Mouse (Mus musculus) right cerebral cortex, adult 2 months (tissue): Measurements from ENCODE around the gene Cd22.
"Not testable (repeated sequence)": the region's sequence is repeated elsewhere in the genome, so short reads cannot be mapped to it uniquely, and the experiment has no call there.

Experiments
- DNase-seq, 2 experiments: peaks; one replicate each; pipeline ENCODE4 v3.0.0; 2021 to 2022; ENCODE audit warnings: low spot score in 2 of 2

Gene Cd22

DNA sequence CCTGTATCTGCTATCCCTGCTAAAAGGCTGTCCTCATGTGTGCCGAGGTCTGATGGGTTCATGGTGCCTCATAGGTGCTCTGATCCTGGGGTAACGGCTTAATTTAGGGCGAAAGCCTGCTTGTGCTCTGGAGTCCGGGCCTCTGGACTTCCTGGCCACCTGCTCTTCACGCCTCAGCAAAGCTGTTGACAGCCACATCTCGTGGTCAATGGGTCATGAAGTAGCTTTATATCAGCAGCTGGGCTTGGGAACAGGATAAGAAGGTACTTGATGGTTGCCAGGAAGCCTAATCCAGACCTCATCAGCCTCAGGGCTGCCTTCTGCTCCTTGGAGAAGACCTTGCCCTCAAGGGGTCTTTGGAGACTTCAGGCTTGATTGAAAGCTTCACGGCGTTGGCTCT, 16.8 kb downstream of the Cd22 start:
- no peak for DNase-seq

DNA sequence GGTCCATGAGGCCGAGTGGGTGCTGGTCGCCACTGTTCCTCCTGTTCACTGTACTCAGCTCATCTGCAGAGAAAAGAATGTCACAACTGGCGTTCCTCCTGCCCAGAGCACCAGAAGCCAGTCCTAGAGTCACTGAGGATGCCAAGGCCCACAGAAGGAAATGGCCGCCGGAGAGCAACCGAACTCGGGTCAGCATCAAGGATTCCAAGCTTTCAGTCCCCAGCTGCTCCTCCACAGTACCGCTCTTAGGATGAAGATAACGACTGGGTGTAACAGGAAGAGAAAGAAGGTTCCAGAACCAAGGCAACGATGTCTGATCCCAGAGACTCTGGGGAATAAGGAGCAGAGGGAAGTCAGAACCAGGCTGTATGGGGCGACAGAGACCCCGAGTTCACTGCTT, 18.7 kb downstream of the Cd22 start, which contains the start of gene Ffar1:
Gene Ffar1, minus strand, starts transcription at position 101 of the 400 bp plus-strand sequence.
- no peak for DNase-seq

DNA sequence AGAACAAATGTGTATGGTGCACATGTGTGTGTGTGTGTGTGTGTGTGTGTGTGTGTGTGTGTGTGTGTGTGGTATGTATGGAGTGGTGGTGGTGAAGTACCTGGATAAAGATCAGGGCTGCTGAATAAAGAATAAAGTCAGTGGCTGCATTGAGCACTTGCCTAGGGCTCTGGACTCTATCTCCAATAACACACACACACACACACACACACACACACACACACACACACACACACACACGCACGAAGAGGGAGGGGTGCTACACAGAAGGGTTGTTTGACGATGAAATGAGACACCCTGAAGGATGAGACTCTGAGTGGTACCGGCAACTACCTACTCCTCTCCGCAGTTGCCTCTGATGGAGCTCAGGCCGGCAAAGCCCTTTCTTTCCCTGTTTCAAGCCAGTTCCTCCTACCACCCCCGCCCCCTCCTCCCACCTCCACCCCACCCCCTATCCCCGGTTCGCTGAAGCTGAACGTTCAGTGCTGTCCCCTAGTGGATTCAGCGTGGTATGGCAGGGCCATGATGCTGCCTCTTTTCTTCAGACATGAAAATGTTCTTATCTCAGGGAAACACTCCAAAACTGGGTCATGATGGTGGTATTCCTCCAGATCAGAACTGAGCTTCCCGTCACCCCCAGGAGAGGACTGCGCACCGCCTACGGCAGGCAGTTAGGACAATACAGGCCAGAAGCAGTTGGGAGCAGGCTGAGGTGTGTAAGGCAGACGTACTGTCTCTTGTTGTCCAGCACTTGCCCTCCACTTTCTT, 20.3 kb downstream of the Cd22 start:
- DNase-seq: peak; percentile 58 to 65

DNA sequence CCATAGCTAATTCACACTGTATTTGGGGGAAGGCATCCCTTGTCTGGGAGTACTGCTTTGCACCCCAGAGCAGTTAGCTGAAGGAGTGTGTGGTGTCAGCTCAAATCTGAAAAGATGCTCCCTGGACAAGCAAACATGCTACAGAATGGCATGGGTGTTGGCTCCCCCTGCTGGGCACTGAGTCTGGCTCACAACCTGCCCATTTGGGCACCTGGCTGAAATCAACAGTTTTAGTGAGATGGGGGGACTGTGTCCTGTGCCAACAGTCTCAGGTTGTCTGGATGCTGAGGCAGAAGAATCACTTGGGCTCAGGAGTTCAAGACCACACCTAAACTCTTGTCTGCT, 20.9 kb downstream of the Cd22 start:
- peak; percentile 83 to 84 for DNase-seq

DNA sequence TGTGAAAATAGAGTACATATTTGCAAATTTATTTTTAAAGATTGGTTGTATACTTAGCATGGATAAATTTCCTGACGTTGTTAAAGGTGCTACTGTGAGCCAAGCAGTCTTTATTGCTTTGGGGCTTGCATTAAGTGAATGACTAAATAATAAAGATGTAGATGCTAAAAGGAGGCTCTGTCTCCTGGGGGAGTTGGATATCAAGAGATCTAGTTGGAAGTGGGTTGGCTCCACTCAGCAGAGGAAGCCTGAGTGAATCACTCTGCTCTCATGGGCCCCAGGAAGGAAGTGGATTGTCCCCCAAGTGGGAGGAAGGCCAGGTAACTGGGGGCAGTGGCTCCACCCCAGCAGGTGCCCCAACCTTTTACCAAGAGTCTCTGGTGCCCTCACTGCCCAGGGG, 22.4 kb downstream of the Cd22 start:
- DNase-seq: no peak

DNA sequence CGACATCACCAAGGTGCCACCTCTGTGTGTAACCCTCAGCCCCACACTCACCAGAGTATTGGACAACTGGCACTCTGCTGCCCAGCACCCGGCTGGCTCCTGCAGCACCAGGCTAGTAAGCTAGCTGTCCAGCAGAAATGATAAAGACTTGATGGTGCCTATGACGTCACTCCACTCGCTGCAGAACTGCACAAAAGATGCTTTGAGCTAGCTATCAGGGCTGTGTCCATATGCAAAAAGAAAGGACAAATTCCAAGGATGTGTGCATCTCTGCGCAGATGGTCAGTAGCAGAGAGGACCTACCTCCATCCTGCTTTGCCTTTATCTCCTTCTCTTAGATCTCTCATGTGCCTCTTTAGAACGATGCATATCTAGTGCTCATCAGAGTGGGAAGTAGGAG, 24.1 kb downstream of the Cd22 start, which contains the start of gene Ffar3:
Gene Ffar3, minus strand, starts transcription at position 101 of the 400 bp plus-strand sequence.
- DNase-seq: no peak

DNA sequence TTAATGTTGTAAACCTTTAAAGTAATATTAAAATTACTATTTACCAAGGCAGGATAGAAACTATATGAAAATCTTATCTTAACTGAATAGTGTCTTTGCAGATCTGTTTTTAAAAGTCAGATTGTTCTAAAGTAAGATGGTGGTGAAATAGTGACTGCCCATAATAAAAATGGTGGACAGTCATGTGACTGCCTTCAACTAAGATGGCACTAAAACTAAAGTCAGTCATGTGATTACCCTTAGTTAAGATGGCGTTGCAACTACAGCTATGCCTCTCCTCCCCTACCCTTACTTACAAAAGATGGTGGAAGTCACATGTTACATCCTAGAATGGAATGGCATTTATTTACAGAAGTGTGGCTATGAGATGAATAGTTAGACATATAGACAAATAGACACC, 28.7 kb downstream of the Cd22 start:
- no peak for DNase-seq

DNA sequence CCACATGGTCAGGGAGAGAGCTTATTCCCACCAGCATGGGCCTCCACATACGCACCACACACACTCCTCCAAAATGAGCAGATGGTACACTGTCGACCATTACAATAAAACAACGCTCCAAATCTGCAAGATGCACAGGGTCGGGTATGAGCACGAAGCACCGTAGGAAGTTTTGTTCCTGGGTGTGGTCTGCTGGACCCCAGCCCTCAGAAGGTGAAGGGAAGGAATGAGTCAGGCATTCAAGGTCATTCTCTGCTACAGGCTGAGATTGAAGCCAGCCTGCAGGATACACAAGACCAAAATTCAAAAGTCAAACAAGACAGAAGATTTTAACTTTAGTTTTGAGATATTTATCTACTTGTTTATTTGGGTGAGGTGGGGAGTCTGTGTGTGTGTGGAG, 32.2 kb downstream of the Cd22 start:
- no peak for DNase-seq

DNA sequence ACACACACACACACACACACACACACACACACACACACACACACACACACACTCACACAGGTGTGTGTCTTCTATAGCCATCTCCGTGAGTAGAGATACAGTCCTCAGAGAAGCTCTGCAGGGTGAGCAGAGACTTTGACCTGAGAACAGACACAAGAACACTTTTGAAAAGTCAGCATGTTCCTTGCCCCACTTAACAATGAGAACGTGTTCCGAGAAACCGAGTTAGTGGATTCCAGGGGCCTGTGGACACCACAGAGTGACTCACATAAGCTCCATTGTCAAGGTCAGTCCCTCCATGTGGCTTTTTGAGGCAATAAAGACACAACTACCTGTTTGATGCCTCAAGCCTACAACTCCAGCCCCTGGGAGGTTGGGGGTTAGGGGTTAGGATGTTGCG, 32.8 kb downstream of the Cd22 start:
- DNase-seq: no peak

DNA sequence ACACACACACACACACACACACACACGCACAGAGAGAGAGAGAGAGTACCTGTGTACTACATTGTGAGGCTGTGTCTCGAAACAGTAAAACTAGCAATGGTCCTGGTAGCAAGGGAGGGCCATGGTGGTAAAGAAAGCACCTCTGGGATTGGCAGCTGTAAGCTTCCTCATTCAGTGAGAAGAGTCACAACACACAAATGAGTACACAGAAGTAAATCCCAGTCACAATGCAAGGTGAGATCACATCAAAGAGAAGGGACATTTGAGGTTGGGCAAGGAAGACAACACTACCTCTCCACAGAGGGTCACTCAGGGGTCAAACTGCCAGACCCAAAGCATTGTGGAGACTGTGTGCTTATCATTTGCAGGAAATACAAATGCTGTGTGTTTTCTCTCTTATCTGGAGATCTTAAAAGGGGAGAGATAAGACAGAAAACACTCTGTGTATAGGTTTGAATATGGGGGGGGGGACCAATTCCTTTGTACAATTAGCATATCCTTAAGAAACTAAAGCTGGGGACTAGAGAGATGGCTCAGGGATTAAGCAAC, 33.6 kb downstream of the Cd22 start:
- no peak for DNase-seq

DNA sequence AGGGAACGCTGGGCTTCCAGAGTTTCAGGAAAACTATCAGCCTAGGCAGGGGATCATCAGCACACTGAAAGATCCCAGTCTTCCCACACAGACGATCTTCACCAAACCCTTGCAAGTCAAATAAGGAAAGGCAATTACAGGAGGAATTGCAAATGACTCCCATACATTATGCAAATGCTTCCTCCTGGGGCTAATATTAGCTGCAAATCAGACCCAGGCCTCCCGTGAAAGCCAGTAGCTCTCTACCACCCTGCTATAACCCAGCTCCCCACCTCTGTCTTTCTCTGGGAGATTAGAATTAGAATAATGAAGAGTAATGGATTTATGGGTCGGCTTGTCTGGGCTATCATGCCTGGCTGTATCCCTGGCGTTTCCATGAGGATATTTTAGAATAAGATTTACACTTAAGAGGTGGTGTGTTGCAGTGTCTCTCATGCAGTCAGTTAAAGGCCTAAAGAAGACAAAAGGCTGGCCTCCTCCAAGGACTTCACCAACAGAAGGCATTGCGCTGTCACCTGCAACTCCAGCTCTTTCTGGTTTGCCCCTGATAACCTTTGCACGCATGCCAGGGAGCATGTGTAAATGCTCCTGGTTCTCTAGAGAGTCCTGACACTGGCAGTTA, 35.4 kb downstream of the Cd22 start:
- no peak for DNase-seq

DNA sequence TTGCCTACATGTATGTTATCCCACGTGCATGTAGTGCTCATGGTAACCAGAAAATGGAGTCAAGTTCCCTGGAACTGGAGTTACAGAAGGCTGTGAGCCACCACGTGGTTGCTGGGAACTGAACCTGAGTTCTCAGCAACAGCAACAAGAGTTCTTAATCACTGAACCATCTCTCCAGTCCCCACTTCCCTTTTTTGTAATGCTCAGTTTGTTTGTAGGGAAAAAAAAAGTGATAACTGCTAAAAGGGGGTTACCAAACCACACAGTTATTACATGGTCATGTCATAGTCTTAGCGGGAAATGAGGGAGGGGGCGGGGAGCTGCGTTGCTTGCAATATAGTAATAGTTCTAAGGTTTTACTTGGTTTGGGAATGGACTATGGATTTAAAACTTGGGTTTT, 38.0 kb downstream of the Cd22 start:
- no peak for DNase-seq

DNA sequence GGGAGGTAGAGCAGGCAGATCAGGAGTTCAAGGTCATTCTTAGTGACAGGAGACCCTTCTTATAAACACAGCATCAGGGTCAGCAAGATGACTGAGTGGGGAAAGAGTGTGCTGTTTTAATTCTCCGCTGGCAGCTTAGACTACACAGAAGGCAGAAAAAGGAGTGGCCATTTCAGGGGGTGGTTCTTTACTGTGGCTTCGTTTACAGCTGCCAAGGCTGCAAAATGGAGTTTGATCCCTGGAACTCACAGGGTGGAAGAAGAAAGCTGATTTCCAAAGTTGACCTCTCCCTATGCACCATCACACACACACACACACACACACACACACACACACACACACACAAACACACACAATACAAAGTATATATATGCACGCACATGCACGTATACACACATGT, 38.8 kb downstream of the Cd22 start:
- no peak for DNase-seq

DNA sequence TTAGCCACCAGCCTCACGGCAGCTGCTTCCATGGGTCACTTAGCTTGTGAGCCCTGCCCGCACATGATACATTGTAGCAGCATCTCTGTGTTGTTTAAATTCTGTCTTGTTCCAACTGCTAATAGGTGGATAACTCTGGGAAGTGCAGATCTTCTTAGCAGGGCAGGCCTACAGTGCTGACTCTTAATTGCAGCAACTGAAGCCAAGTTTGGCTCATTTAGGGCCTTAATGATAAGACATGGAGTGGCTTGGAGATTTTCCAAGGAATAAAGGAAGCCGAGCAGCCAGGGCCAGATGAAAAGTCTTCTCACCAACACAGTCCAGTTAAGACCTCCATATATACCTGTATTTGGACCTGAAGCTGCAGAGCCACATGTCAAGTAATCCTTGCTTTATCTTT, 39.8 kb downstream of the Cd22 start:
- DNase-seq: no peak

DNA sequence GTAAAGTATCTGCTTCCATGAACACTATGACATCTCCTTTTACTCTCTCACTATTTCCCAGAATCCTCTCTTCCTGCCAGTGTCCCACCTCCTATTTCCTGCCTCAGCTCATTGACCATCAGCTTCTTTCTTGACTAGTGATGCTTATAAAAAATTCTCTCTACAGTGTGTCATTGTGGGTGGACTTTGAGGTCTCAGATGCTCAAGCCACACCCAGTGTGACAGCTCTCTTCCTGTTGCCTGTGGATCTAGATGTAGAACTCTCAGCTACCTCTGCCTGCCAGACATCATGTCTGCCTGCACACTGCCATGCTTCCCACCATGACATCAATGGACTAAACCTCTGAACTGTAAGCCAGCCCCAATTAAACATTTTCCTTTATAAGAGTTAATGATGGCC, 42.9 kb downstream of the Cd22 start:
- DNase-seq: no peak

DNA sequence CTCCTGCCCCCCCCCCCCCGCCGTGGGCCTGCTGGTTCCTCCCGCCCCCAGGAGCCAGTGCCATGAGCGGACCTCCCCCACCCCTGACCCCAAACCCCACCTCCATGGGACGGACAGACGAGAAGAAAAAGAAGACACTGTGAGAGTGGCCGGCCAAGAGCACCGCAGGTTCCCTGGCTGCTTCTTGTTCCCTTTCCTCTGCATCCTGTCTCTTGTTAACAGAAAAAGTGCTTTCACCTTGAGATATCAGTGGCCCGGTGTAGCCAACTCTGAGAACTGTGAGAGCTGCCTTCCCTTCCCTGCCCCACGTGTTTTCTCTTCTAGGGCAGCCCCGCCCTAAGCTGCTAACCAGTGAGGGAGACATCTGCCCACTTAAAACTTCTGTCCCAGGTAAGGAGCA, 47.5 kb downstream of the Cd22 start:
- DNase-seq: not testable (repeated sequence)

DNA sequence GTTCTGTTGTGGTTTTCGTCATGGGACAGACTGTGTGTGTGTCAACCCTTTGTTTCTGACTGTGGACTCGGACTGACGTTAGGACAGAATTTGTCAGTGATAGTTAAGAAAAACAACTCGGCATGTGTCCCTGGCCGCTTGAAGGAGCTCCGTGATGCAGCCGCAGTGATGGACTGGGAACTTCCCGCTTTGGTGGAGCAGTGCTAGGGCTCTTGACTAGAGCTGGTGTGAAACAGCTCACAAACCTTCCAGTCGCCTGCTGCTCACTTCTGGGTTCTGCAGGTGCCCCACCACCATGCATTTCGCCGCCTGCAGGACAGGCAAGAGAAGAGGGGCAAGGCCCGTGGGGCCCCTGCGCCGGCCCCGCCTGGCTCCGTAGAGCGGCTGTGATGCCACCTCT, 47.9 kb downstream of the Cd22 start:
- DNase-seq: no peak

DNA sequence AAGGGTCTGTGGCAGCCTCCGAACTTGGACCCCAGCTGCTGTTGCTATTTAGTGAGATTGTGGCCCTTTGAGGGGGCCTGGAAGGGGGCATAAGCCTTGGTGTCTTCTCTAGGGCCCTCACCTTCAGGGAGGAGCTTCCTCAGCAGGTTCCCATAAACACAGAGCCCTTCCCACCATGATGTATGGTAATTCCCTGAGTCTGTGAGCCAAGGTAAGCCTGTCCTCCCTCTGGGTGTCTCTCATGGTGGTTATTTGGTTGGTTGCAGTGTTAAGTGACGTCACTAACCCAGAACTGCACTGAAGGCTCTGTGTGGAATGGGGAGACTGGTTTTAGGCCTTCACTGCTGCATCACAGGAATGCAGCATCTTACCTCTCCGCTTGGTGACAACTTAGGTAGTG, 50.7 kb downstream of the Cd22 start:
- no peak for DNase-seq

DNA sequence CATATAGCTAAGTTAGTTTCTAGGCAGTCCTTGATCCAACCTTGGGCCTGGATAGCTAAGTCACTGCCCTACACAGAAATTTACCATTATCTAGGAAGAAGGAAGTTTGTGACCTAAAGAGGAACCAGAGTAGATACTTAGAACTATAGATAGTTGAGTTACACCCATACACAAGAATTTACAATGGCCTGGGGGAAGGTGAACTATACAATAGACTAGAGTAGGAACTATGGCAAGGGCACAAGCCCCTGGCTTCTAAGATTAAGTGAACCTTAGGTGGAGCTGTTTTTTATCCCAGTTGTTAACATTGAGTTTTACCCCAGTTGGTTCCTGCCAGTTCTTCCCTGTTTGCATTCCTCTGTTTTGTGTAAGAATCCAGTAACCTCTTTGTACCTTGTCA, 51.3 kb downstream of the Cd22 start:
- DNase-seq: not testable (repeated sequence)

DNA sequence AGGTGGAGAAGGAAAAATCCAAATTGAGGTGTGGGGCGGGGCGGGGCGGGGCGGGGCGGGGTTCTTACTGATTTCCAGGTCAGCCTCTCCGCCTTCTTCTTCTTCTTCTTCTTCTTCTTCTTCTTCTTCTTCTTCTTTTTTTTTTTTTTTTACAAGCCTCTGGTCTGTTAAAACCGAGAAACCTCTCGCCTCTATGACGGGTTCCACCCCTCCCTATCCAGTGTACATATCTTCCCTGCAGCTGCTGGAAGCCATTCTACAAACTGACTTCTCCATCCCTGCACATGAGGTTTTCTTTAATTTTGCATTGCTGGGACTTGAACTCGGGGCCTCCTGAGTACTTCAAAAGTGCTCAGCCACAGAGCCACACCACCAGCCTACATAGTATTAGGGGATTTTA, 53.5 kb downstream of the Cd22 start:
- DNase-seq: no peak

DNA sequence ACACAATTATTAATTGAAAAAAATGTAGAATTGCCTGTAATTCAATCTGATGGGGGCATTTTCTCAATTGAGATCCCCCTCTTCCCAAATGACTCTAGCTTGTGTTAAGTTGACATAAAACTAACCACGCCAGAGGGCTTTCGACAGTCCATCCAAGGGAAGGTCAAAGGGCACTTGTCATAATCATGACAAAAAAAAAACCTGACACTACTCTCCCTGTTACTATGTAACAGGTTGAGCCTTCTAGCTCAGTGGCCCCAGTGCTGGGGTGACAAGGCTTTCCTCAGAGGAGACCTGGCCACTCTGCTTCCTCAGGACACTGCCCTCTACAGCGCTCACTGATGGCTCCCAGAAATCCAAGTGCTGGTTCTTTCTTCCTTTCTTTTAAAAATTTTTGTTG, 55.8 kb downstream of the Cd22 start:
- DNase-seq: no peak

DNA sequence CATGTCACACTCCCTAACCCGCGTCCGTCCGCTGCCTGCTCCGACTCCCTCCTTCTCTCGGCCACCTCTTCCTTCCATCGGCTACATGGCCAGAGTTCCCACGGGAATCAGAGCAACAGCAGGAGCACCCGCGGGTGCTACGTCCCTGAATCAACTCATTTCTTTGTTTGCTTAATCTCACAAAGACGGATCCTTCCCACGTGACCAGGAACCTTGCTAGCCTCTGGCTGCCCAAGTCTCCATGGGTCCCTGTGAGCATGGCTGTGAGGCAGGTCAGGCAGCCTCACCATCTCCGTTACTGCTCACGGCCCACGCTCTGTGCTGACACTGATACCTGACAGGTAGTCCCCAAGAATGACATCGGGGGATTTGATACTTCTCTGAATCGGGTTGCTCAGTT, 56.5 kb downstream of the Cd22 start, which contains the start of gene Ffar2:
Gene Ffar2, minus strand, starts transcription at position 101 of the 400 bp plus-strand sequence.
- no peak for DNase-seq

DNA sequence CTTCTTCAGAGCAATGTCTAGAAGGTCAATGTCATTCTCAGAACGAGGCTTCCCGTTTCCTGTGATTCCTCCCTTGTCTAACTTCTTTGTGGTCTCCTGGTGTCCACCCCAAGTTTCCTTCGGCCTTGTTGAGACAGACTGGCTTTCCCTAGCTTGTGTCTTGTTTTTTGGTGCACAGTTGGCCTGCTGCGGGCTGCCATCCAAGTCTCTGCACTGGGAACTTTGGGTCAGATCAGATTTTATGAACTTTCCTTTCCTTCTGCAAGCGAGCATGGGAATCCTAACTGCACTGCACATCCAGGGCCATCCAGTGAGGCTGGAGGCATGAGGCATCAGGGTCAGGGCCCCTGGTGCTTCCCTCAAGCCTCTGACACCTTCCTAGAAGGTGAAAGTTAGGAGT, 58.6 kb downstream of the Cd22 start:
- no peak for DNase-seq
